Mouse (Mus musculus) c-Kit-positive CD71-negative TER-119-negative erythroid progenitor cells, embryonic 14.5 days (primary cell): ENCODE results near the gene Ptprd.

ENCODE experiments used
- DNase-seq: peaks from one replicate; pipeline ENCODE4 v3.0.0-alpha.2; 2013; ENCODE audit warnings: low read depth

Ptprd gene

DNA sequence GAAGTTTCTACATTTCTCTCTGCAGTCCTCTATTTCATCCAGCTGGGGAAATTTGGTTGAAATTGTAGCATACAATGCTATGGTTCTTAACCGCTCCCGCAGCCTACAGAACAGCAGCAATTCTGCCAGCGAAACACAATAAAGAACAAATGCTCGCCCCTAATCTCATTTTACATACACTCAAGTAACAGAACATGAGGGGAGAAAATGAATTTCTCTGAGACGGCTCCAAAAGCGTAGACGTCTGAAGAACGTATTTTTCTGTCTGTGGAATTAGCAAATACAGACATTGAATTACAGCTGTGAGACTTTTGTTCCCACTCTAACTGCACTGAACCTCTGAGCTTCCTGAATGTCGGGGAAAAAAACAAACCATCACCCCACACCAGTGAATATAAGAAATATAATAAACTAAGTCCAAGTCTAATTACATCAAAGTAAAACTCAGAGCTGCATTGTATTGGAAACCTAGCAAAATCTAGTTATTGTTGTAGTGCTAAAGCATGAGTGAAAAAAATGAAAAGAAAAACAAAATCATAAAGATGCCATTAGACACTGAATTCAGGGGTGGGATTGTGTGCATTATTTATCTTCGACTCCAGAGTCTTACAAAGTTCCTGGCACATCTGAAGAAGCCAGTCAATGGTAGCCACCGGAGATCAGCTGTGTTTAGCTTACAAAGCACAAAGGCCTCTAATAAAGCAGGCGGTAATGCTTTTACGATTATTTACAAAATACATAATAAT is 2187.8 kb downstream of the Ptprd start:
- DNase-seq = no peak

DNA sequence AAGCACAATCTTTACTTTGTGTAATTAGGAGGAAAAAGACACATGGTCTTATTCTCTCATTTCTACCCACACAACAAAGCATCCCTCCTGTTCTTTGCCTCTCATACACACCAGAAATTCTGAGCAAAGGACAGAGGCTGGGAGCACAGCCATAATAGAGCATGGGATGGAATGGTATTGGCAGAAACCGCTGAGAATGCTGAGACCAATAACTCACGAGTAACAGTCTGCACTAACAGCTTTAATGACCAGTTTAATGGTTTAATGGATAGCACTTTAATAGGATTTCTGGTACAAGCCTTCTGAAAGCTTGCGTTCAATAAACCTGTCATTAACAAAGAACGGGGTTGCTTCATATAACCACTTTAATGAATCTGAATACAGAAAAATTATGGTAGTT is 2190.1 kb downstream of the Ptprd start:
- DNase-seq = no peak

- DNase-seq = no peak
These were observed 2196.7 kb downstream of the Ptprd start for GRCm38 (mm10) chr4:76015026-76015425.

- DNase-seq = no peak
These were observed 2197.5 kb downstream of the Ptprd start for GRCm38 (mm10) chr4:76014151-76014840.

DNA sequence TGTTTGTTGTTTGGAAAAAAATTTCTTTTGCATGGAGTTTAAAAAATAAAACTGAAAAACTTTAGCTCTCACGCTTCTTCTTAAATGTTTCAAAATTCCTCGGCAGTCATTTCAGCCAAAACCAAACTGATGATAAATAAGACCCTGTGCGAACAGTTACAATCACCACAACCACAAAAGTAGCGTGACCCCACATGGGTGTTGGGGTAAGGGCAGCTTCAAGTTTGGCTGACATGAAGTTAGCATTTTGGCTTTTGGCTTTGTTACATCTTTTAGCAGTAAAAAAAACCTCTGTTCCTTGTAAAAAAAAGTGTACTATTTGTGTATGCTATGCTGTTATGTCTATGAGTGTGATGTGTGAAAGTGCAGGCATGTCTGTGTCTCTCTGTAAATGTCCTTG is 2203.2 kb downstream of the Ptprd start:
- no peak for DNase-seq

DNA sequence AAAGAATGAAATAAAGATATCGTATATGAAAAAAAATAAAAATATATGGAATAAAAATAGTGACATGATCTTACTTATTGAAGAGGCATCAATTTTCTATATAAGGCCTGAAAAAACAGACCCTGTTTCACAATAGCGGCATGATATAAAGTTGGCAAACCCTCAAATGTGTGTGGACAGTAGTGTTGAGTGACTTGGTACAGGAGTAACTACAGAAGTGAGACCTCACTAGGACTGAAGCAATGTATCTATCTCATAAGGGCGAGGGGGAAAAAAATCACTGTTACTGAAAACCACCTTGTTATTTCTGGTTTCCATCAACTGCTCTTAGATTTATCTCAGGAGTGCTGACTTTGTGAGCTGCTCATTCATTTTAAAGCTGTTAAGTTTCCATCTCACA is 2204.5 kb downstream of the Ptprd start:
- no peak for DNase-seq

GRCm38 (mm10) chr4:76006717-76007116 is 2205.0 kb downstream of the Ptprd start:
- no peak for DNase-seq

GRCm38 (mm10) chr4:76004161-76004560 is 2207.6 kb downstream of the Ptprd start:
- DNase-seq = no peak

GRCm38 (mm10) chr4:76000258-76000657 is 2211.5 kb downstream of the Ptprd start:
- DNase-seq = no peak

- no peak for DNase-seq
These were observed 2215.9 kb downstream of the Ptprd start for GRCm38 (mm10) chr4:75995841-75996240.

- DNase-seq = no peak
These were observed 2217.2 kb downstream of the Ptprd start for GRCm38 (mm10) chr4:75994576-75994975.

DNA sequence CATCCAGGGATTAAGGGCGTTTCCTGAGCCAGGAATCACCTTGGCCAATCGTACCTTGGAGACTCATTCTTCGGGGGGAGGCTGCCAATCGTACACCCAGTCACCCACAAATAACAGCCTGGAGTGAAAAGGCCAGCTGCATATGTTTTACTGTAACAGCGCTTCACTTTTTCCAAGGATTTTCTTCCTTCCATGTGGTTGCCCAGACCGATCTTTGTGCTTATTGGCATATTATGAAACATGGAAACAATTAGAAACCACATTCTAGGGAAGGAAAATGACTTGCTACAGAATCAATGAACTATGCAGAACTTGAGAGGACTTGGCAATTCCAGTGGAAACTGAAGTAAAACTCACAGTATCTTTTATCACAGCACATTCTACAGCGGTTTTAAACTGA is 2218.7 kb downstream of the Ptprd start:
- DNase-seq = no peak

DNA sequence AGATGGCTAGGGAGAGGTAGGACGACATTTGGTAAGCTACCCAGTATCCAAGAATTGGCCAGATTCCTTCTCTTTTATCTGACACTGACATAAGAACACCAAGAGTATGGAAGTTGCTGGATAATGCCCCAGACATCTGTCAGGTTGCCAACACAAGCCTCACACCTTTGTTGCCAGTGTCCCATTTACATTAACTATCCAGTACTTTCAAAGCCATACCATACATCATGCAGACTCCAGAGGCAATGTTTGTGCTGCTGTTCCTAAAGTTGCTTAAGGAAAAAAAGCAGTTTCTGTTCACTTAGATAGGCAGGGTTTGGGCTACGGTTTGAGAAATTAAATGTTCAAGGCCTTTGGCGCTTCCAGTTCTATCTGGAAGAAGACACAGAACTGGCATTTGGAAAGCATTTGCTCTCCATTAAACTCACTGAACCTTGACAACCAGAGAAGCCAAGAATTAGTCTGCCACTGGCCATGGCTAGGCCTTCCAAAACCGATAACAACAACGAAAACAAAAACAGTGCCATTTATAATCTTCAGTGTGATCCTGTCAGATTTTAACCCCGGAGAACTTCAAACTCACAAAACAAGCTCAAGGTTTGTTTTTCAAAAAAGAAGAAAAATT is 2220.0 kb downstream of the Ptprd start:
- no peak for DNase-seq

- DNase-seq = no peak
These were observed 2237.0 kb downstream of the Ptprd start for GRCm38 (mm10) chr4:75974728-75975127.

- DNase-seq = no peak
These were observed 2238.4 kb downstream of the Ptprd start for GRCm38 (mm10) chr4:75973322-75973721.

DNA sequence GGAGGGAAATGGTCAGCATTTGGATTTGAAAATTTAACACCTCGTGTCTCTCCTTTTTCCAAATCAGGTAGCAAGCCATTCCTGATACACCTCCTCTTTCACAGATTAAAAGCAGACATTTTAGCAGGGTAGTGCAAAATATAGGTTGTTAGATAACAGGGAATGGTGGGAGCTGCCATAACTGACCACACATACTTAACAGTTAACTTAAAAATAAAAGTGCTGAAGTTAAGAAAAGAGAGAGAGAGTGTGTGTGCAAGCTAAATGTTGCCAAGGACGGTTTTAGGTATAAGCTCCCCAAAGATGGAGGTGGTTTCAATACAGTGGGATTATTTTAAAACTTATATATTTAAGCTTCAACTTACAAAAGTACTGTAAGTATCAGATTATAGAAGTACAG is 2241.8 kb downstream of the Ptprd start:
- no peak for DNase-seq

DNA sequence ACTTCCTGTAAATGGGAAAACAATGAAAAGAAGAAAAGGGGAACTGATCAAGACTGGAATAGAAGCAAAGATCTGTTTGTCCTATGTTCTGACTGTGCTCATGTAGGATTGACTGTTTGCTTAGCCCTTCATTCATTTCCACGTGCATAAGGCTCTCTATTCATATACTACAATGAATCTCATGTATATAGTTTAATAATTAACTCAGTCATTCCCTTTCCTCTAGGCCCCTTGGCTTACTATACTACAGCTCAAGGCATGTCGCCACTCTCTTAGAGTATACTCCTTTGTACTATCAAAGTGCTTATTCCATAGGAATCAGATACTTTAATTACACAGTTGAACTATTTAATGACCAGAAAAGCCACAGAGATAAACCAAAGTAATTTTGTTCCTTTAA is 2243.1 kb downstream of the Ptprd start:
- DNase-seq = no peak

DNA sequence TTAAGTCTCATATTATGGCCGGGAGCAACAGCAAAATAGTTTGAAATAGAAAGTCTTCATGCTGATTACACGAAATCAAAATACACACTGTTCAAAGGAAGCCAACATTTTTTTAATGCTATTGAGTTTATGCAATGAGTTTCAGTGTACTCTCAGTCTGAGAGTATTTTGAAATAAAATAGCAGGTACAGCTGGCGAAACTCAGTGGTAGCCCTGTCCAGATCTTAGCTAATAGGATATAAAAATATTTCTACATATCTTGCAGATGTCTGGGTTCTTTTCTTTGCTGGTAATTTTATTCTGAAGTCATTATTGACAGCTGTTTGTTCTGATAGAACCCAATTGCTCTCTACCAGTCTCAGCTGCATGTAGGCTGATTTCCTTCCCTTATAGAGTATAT is 2246.0 kb downstream of the Ptprd start:
- DNase-seq = no peak

GRCm38 (mm10) chr4:75962916-75963315 is 2248.8 kb downstream of the Ptprd start:
- DNase-seq = no peak

DNA sequence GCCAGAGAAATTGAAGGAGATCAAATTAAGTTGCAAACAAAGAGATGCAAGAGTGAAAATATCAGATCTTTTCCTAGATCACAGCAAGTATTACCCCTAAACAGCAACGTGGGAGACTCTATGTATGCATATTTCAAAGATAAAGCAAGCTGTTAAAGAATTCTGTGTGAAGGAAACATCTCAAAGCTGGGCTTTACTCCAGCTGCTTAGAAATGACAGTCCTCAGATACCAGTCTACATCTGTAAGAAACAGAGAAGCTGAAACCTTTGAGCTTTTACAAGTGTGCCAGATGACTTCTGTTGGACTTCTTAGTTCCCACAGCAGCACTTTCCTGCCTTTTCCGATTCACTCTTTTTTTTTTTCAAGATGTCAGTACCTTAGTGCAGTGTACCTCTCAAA is 2249.9 kb downstream of the Ptprd start:
- DNase-seq = no peak

DNA sequence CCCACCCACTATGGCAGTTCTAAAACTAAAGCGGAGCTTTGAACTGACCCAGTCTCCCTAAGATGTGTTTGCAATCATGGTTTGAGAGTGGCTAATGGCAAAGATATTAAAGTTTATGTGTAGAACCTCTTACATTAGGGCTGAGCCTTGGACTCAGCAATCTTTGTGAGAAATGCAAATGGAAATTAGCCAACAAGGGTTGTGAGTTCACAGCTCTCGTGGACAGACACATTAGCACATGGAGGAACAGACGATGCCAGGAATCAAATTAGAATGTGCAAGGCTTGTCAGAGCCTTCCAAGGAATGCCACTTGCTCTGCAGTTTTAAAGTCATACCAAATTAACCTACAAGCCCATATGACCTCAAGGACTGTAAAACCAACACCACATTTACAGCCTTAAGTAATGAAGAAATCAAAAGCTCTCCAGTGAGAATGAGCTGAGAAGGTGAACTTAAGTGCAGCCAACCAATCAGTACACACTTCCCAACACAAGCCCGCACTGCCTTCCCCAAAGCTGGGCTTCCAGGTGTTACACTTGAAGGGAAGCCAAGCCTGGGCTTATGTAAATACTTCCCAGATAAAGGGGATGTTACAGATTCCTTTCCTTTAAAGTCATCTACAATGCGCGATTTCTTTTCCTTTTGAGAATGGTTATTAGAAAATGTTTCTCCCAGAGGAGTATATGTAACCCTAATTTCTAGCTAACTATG is 2258.3 kb downstream of the Ptprd start:
- DNase-seq = no peak

DNA sequence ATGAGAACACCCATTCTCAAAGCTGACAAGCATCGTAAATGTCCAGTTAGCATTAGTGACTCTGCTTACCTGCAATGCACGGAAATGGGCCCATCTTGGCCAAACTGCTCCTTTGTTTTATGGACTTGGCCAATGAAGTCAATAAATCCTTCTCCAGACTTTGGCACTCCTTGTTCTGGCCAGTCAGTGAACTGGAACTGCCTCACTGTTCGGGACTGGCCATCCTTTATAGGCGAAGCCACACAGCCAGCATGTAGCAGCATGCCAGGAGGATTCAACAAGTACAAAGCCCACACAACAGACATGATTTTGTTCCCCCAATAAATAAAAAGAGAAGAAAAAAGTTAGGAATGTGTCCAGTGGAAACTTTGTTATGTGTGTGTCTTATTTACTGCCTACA is 2261.2 kb downstream of the Ptprd start:
- no peak for DNase-seq

GRCm38 (mm10) chr4:75894871-75895270 is 2316.9 kb downstream of the Ptprd start:
- no peak for DNase-seq
